Mouse (Mus musculus) skeletal muscle tissue, adult 2 months (tissue): ENCODE results near the gene Wnt2.

Experiments
- DNase-seq: peaks from one replicate; pipeline ENCODE4 v3.0.0-alpha.2; 2012; ENCODE audit warnings: low read depth, low spot score

The Wnt2 gene

GRCm38 (mm10) chr6:17978324-17978723 lies 52.1 kb downstream of the Wnt2 start:
- no peak for DNase-seq

GRCm38 (mm10) chr6:17977165-17977564 lies 53.2 kb downstream of the Wnt2 start:
- no peak for DNase-seq

- DNase-seq = no peak
These were observed 56.0 kb downstream of the Wnt2 start for GRCm38 (mm10) chr6:17974416-17974815.

GRCm38 (mm10) chr6:17971393-17971792 lies 59.0 kb downstream of the Wnt2 start:
- DNase-seq = no peak

GRCm38 (mm10) chr6:17969815-17970214 lies 60.6 kb downstream of the Wnt2 start:
- DNase-seq = no peak

GRCm38 (mm10) chr6:17968467-17969144 lies 61.8 kb downstream of the Wnt2 start:
- DNase-seq = no peak

- DNase-seq = no peak
These were observed 66.9 kb downstream of the Wnt2 start for GRCm38 (mm10) chr6:17963455-17963854.

- no peak for DNase-seq
These were observed 78.6 kb downstream of the Wnt2 start for GRCm38 (mm10) chr6:17951779-17952178.

GRCm38 (mm10) chr6:17949103-17949502 lies 81.3 kb downstream of the Wnt2 start:
- no peak for DNase-seq

- DNase-seq = no peak
These were observed 83.1 kb downstream of the Wnt2 start for GRCm38 (mm10) chr6:17947130-17947831.

GRCm38 (mm10) chr6:17946456-17946855 lies 83.9 kb downstream of the Wnt2 start:
- no peak for DNase-seq

GRCm38 (mm10) chr6:17943877-17944617 lies 86.3 kb downstream of the Wnt2 start:
- no peak for DNase-seq

- DNase-seq = no peak
These were observed 88.0 kb downstream of the Wnt2 start for GRCm38 (mm10) chr6:17942344-17942743.

- no peak for DNase-seq
These were observed 88.5 kb downstream of the Wnt2 start for GRCm38 (mm10) chr6:17941916-17942315.
